In the genomic region with DNA sequence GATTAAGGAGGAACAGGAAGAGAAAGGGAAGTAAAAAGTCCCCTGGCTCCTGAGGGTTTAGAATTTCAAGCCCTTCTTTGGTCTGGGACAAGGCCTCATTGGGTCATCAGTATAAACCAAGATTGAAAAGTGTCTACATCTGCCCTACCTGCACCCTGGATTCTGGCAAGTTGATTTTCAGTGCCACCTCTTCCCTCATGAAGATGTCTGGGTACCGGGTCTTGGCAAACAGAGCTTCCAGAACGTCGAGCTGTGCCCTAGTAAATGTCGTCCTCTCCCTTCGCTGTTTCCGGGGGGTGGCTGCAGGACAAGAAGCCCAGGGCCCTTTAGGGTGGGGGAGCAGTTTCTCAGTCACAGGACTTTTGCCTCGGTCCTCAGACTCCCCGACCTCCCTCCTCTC, we compare ENCODE assay signal across 25 mouse cellular contexts. TPM values are rescaled to one million over a fixed set of nuclear protein-coding genes. Genes with fewer than 3 reads are reported as not detected.
DNase-seq lines count a peak whose midpoint lies in the region; ATAC-seq and TF ChIP-seq lines count a peak whose summit lies in the region.
"Had no signal": no experiment of that assay in that cellular context is flagged by ENCODE, and none has a peak within 500 bp of the region (broad histone marks: within the 10 kb centered on the region; RNA-seq: fewer than 3 reads in every experiment).

No protein-coding gene starts in this region.

- H3K27ac ChIP-seq in forebrain, embryonic 12.5 days = 0 out of 2 replicates have a peak overlapping the region, but pooled peaks have one; percentile 2
- no peak overlapping the region for H3K27ac ChIP-seq in forebrain, embryonic 15.5 days (replicated peaks)
- H3K27ac ChIP-seq in ES-E14 (ENCODE audit: insufficient read depth, low read depth, low read length, poor library complexity, severe bottlenecking) = no peak overlapping the region
- no peak overlapping the region for H3K27ac ChIP-seq in forebrain, embryonic 14.5 days (ENCODE audit: low read depth, low read length)
- H3K27ac ChIP-seq in midbrain, embryonic 16.5 days (ENCODE audit: low read length) = peak overlapping the region; percentile 71
- H3K27ac ChIP-seq: heart, embryonic 15.5 days; limb, embryonic 12.5 days; liver, embryonic 12.5 days; stomach, embryonic 15.5 days had no signal

- ATAC-seq in forebrain, embryonic 12.5 days (ENCODE audit: low FRiP score) = no peak
- no peak for ATAC-seq in forebrain, embryonic 15.5 days (replicated peaks)
- no peak for ATAC-seq in forebrain, embryonic 14.5 days
- ATAC-seq in midbrain, embryonic 16.5 days = no peak
- ATAC-seq in activated CD4-positive, CD25-positive, alpha-beta regulatory T cell, adult 4 months = no peak
- ATAC-seq: liver, embryonic 12.5 days had no signal

- peak overlapping the region; percentile 45 for H3K4me3 ChIP-seq in forebrain, embryonic 12.5 days (replicated peaks)
- no peak overlapping the region for H3K4me3 ChIP-seq in forebrain, embryonic 15.5 days
- peak overlapping the region; percentile 74 to 80; a peak in 3 of 4 replicates for H3K4me3 ChIP-seq in ES-E14 (ENCODE audit: insufficient read depth in 1 of 2, low read depth in 1 of 2, low read length in 2 of 2, poor library complexity in 1 of 2, severe bottlenecking in 1 of 2)
- peak overlapping the region; percentile 24 for H3K4me3 ChIP-seq in forebrain, embryonic 14.5 days (ENCODE audit: low read depth, low read length)
- peak overlapping the region; percentile 38 for H3K4me3 ChIP-seq in midbrain, embryonic 16.5 days (ENCODE audit: low read depth, low read length)
- H3K4me3 ChIP-seq: heart, embryonic 15.5 days; limb, embryonic 12.5 days; liver, embryonic 12.5 days; stomach, embryonic 15.5 days had no signal

- WGBS in forebrain, embryonic 12.5 days = 19% methylated on average over 8 of the region's 8 CpGs
- WGBS in forebrain, embryonic 15.5 days = 28% methylated on average over 8 of the region's 8 CpGs
- WGBS in forebrain, embryonic 14.5 days = 30% methylated on average over 8 of the region's 8 CpGs
- 12% methylated on average over 8 of the region's 8 CpGs for WGBS in midbrain, embryonic 16.5 days

- peak overlapping the region; percentile 66 for H3K4me2 ChIP-seq in forebrain, embryonic 12.5 days
- H3K4me2 ChIP-seq in forebrain, embryonic 15.5 days (replicated peaks) = no peak overlapping the region
- H3K4me2 ChIP-seq in forebrain, embryonic 14.5 days (ENCODE audit: low read length) = peak overlapping the region; percentile 24
- H3K4me2 ChIP-seq in midbrain, embryonic 16.5 days (ENCODE audit: low read length) = peak overlapping the region; percentile 52
- H3K4me2 ChIP-seq: heart, embryonic 15.5 days; limb, embryonic 12.5 days; liver, embryonic 12.5 days; stomach, embryonic 15.5 days had no signal

- H3K36me3 ChIP-seq in forebrain, embryonic 12.5 days (replicated peaks) = no peaks in the 10 kb centered on the region
- H3K36me3 ChIP-seq in forebrain, embryonic 15.5 days = no peaks in the 10 kb centered on the region
- H3K36me3 ChIP-seq in ES-E14 (ENCODE audit: control insufficient read depth, insufficient read depth, low read length, poor library complexity, severe bottlenecking) = peaks cover 8% of the 10 kb centered on the region; the same call in 1 of the 2 replicates
- H3K36me3 ChIP-seq in forebrain, embryonic 14.5 days (ENCODE audit: control insufficient read depth, insufficient read depth, low read length) = no peaks in the 10 kb centered on the region
- H3K36me3 ChIP-seq in midbrain, embryonic 16.5 days (ENCODE audit: control insufficient read depth, insufficient read depth, low read length) = no peaks in the 10 kb centered on the region
- H3K36me3 ChIP-seq: heart, embryonic 15.5 days; limb, embryonic 12.5 days; liver, embryonic 12.5 days; stomach, embryonic 15.5 days had no signal

- H3K9ac ChIP-seq in forebrain, embryonic 12.5 days = peak overlapping the region; percentile 65; the same call in 1 of the 2 replicates
- no peak overlapping the region for H3K9ac ChIP-seq in forebrain, embryonic 15.5 days (replicated peaks)
- peak overlapping the region; percentile 4; the same call in 1 of the 2 replicates for H3K9ac ChIP-seq in ES-E14 (ENCODE audit: insufficient read depth, low read depth, low read length, poor library complexity, severe bottlenecking)
- peak overlapping the region; percentile 25; the same call in 1 of the 2 replicates for H3K9ac ChIP-seq in forebrain, embryonic 14.5 days (ENCODE audit: low read length)
- H3K9ac ChIP-seq in midbrain, embryonic 16.5 days (ENCODE audit: low read depth, low read length) = peak overlapping the region; percentile 18
- H3K9ac ChIP-seq: heart, embryonic 15.5 days; limb, embryonic 12.5 days; liver, embryonic 12.5 days; stomach, embryonic 15.5 days had no signal

- in situ Hi-C loops in ES-E14 (cut with MboI; ENCODE audit: low sequenced_read_pairs in 2 of 2, unreplicated experiment in 2 of 2) = no loop called here

- H3K9me3 ChIP-seq in forebrain, embryonic 12.5 days = no peaks in the 10 kb centered on the region
- no peaks in the 10 kb centered on the region for H3K9me3 ChIP-seq in forebrain, embryonic 15.5 days
- no peaks in the 10 kb centered on the region for H3K9me3 ChIP-seq in ES-E14 (ENCODE audit: control insufficient read depth, insufficient read depth, low read depth, low read length)
- H3K9me3 ChIP-seq in forebrain, embryonic 14.5 days (replicated peaks; ENCODE audit: control insufficient read depth, low read length) = no peaks in the 10 kb centered on the region
- H3K9me3 ChIP-seq in midbrain, embryonic 16.5 days (replicated peaks; ENCODE audit: control insufficient read depth, low read length, poor library complexity, severe bottlenecking) = no peaks in the 10 kb centered on the region
- H3K9me3 ChIP-seq: heart, embryonic 15.5 days; limb, embryonic 12.5 days; liver, embryonic 12.5 days; stomach, embryonic 15.5 days had no signal

- peaks cover 63% of the 10 kb centered on the region for H3K4me1 ChIP-seq in forebrain, embryonic 12.5 days
- H3K4me1 ChIP-seq in forebrain, embryonic 15.5 days = peaks cover 24% of the 10 kb centered on the region
- H3K4me1 ChIP-seq in ES-E14 (ENCODE audit: control insufficient read depth in 2 of 2, insufficient read depth in 2 of 2, low read length in 2 of 2, poor library complexity in 1 of 2) = peaks cover 7% of the 10 kb centered on the region in 2 experiments
- H3K4me1 ChIP-seq in forebrain, embryonic 14.5 days (ENCODE audit: control insufficient read depth, insufficient read depth, low read length) = peaks cover 8% of the 10 kb centered on the region; the same call in 1 of the 2 replicates
- H3K4me1 ChIP-seq in midbrain, embryonic 16.5 days (ENCODE audit: control insufficient read depth, insufficient read depth, low read length) = peaks cover 4% of the 10 kb centered on the region; the same call in 1 of the 2 replicates
- H3K4me1 ChIP-seq: stomach, embryonic 15.5 days had no signal

- H3K27me3 ChIP-seq in forebrain, embryonic 12.5 days = peaks cover 86% of the 10 kb centered on the region
- H3K27me3 ChIP-seq in forebrain, embryonic 15.5 days = peaks cover 78% of the 10 kb centered on the region
- H3K27me3 ChIP-seq in forebrain, embryonic 14.5 days (replicated peaks; ENCODE audit: control insufficient read depth, insufficient read depth, low read length) = peaks cover 63% of the 10 kb centered on the region
- peaks cover 20% of the 10 kb centered on the region for H3K27me3 ChIP-seq in midbrain, embryonic 16.5 days (ENCODE audit: control insufficient read depth, insufficient read depth, low read depth, low read length)
- H3K27me3 ChIP-seq: CH12.LX had no signal

- no peak for DNase-seq in ES-E14 (ENCODE audit: low read depth, low spot score)
- no peak for DNase-seq in forebrain, embryonic 14.5 days (ENCODE audit: low spot score)
- DNase-seq in kidney, adult 9 months = no peak
- DNase-seq: adrenal gland, postnatal 14 days; cerebellum, adult 18-20 months; cerebellum, postnatal 36 days; gastrocnemius, postnatal 36 days; heart, postnatal 4 days; kidney, adult 8-10 months; kidney, postnatal 25 days; lung, adult 2 months; lung, postnatal 4 days; thymus, adult 18-20 months; thymus, postnatal 4 days had no signal

TF ChIP-seq in ES-E14, 5 proteins besides CTCF, POLR2A, EP300 and RAD21:
- TF ChIP-seq ZNF384 (IDR thresholded peaks at IDR 0.05; ENCODE audit: low read depth, low read length) = no peak
- TF ChIP-seq MAFK (IDR thresholded peaks at IDR 0.05; ENCODE audit: insufficient read depth, low read depth, low read length) = no peak
- TF ChIP-seq ZC3H11A (IDR thresholded peaks at IDR 0.05; ENCODE audit: borderline replicate concordance, low read depth, low read length) = no peak
- no peak for TF ChIP-seq HCFC1 (IDR thresholded peaks at IDR 0.05; ENCODE audit: borderline replicate concordance, insufficient read depth, low read length)
- TF ChIP-seq CHD2 (IDR thresholded peaks at IDR 0.05; ENCODE audit: low read depth, low read length) = no peak

RNA-seq across cellular contexts. Expression of gene Otx2, which starts 12.5 kb away (rescaled TPM):
- polyA plus RNA-seq in forebrain, embryonic 12.5 days (2016; fragmentation: Nextera tagmentation; extraction: Ambion mirVana) = 56.7 and 59.3 TPM in 2 replicates
- polyA plus RNA-seq in forebrain, embryonic 15.5 days (2015; fragmentation: Nextera tagmentation; extraction: Ambion mirVana) = 10.7 and 18.8 TPM in 2 replicates
- total RNA-seq in ES-E14 (2012; rRNA removed) = 12.3 and 16.3 TPM in 2 replicates
- 18.1 and 19.0 TPM in 2 replicates for polyA plus RNA-seq in forebrain, embryonic 14.5 days (2014; fragmentation: Nextera tagmentation; extraction: Ambion mirVana)
- 69.3 and 79.5 TPM in 2 replicates for polyA plus RNA-seq in midbrain, embryonic 16.5 days (2015; fragmentation: Nextera tagmentation; extraction: Ambion mirVana)
- polyA plus RNA-seq in activated CD4-positive, CD25-positive, alpha-beta regulatory T cell, adult 4 months (2017; shearing (Covaris generic)) = under 1 TPM in 1 of 2 experiments, not detected in 1; 0.28 TPM
- total RNA-seq: adrenal gland, postnatal 14 days; CH12.LX; gastrocnemius, postnatal 36 days; heart, postnatal 4 days; neutrophil, adult 5-6 weeks had no signal
- polyA plus RNA-seq: heart, embryonic 15.5 days; intestine, embryonic 14.5 days; limb, embryonic 12.5 days; liver, embryonic 12.5 days; lung, adult 2 months had no signal

Comparison
In these comparisons a context has a peak if more than half of its experiments do, and no peak if none do; other contexts are left out.
1. H3K27ac ChIP-seq: peak in forebrain, embryonic 12.5 days (single experiment) and midbrain, embryonic 16.5 days (single experiment); none in forebrain, embryonic 15.5 days (single experiment), ES-E14 (single experiment) and forebrain, embryonic 14.5 days (single experiment).